Mouse (Mus musculus) B cell, adult 2 months (primary cell): ENCODE data around the gene Ddx46.
"Not testable (repeated sequence)": the region's sequence is repeated elsewhere in the genome, so short reads cannot be mapped to it uniquely, and the experiment has no call there.

ENCODE experiments used
- DNase-seq, 2 experiments: peaks; one replicate each; pipeline ENCODE4 v3.0.0; 2022

Gene Ddx46

DNA sequence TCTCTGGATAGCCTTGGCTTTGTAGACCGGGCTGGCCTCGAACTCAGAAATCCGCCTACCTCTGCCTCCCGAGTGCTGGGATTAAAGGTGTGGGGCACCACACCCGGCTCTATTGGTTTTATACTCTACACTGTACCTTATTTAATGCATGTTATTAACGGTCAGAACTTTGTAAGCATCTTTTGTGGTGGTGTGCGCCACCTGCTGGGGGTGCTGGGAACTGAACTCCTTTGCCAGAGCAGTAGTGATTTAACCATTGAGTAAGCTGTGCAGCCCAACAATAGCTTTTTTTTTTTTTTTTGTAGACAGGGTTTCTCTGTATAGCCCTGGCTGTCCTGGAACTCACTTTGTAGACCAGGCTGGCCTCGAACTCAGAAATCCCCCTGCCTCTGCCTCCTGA is 5.7 kb downstream of the Ddx46 start:
- DNase-seq, result peak; percentile 92 to 94

DNA sequence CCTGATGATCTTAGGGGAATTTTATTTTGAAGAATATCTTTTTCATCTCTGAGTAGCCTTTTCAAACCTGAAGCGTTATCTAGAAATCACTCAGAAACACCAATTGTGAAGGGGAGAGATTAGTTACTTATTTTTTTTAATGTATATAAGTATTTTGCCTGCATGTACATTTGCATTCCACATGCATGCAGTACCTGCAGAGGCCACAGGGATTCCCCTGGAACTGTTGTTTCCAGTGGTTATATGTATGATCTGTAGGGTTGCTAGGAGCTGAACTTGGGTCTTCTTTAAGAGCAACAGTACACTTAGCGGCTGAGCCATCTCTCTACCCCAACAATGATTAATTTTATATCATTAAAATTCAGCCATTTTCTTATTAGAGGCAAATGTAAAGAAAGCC is 9.7 kb downstream of the Ddx46 start:
- DNase-seq, result peak; percentile 60 to 69

DNA sequence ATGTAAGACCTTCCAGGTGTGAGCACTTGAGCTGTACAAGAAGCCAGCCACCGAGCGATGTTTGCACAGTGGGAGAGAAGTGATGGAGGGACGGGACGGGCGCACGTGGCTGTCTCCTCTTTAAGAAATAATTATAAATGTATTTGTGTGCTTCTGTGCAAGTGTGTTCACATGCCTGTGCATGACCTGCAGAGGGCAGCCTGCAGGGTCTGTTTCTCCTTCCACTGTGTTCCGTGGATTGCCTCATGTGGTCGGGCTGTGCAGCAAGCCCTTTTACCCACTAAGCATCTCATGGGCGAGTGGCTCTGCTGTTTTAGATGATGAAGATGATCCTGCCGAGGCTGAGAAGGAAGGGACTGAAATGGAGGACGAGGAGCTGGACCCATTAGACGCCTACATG is 15.3 kb downstream of the Ddx46 start:
- no peak for DNase-seq

DNA sequence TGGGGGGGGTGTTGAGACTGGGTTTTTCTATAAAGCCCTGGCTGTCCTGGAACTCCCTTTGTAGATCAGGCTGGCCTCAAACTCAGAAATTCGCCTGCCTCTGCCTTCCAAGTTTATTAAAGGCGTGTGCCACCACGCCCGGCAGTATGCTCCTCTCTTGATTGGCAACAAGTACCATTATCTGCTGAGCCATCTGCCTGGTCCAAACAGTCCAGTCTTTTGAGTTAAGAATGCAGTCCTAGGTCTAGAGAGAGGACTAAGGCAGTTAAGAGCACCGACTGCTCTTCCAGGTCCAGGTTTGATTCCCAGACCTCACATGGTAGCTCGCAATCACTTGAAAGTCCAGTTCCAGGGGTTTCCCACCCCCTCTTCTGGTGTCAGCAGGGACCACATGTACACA is 16.2 kb downstream of the Ddx46 start:
- no peak for DNase-seq

DNA sequence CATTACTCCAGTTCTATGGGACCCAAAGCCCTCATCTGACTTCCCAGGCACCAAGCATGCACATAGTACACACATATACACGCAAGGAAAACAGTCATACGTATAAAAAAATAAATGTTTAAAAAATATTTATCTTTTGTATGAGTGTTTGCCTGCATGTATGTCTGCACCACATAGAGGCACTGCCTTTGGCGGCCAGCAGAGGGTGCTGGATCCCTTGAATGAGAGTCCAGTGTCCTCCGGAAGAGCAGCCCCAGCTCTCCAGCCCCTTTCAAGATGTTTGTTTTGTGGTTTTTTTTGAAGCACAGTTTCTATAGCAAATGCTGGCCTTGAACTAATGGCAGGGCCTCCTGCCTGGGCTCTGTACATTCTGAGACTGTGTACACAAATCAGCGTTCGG is 33.7 kb downstream of the Ddx46 start:
- peak; percentile 48 to 50 for DNase-seq

DNA sequence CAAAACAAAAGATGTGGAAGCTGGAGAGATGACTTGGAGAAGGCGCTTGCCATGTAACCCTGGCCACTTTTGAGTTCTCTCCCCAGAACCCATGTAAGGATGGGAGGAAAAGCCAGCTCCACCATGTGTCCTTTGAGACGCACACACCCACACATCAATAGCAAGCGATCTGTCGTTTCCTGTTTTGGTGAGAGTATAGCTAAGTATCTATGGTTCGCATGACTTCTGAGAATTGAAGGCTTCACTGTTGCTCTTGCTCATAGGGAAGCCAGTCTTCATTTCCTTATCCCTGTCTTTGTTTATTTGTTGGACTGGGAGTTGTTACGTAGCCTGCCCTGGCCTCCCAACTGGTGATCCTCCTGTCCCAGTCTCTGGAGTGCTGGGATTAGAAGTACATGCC is 37.9 kb downstream of the Ddx46 start:
- no peak for DNase-seq

DNA sequence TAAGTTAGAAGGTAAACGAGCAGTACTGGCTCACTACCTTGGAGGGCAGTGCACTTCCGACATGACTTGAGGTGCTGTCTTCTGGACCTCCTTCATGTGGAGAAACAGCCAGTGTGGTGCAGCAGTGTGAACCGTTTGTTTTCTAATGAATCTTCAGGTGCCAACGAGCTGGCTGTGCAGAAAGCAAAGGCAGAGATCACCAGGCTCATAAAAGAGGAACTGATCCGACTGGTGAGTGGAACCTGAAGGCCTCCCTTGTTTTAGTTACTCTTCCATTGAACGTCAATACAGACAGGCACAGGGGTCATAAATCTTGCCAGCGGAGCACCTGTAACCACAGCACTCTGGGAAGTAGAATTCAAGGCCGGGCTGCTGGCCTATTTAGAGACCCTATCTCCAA is 42.5 kb downstream of the Ddx46 start:
- DNase-seq, result peak; percentile 7 to 11

DNA sequence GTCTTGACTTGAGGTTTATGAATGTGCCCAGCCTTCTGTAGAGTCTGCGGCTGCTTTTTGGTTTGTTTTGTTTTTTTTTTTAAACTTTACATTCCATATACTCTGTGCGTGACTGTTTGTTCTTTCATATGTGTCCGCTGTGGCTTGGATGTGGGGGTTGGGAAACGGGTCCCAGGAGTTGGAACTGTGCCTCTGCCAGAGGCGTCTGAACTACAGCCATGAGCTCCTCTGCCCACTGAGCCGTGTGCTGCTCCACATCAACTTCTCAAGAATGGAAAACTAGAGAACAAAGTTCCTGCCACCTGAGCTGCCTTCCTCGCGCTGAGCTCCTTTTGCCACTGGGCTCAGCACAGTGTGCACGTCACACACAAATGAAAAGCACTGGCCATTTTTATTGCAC is 47.4 kb downstream of the Ddx46 start:
- no peak for DNase-seq

DNA sequence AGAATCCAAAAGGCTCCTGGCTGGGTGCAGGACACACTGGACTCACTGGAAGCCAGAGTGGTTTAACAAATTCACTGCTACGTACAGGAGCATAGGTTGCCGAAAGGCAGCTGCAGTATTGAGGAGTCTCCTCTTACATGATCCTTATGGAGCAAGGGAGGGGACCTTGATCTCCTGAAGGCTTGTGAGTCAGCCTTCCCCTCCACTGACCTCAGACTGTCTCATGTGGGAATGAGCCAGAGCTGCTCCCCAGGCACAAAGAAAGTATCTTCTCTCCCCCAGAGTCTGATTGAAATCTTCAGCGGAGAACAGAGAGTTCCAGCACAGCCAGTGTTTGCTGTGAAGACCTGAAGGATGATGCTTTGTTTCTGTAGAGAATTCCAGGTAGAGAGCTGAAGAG is 48.8 kb downstream of the Ddx46 start:
- no peak for DNase-seq

DNA sequence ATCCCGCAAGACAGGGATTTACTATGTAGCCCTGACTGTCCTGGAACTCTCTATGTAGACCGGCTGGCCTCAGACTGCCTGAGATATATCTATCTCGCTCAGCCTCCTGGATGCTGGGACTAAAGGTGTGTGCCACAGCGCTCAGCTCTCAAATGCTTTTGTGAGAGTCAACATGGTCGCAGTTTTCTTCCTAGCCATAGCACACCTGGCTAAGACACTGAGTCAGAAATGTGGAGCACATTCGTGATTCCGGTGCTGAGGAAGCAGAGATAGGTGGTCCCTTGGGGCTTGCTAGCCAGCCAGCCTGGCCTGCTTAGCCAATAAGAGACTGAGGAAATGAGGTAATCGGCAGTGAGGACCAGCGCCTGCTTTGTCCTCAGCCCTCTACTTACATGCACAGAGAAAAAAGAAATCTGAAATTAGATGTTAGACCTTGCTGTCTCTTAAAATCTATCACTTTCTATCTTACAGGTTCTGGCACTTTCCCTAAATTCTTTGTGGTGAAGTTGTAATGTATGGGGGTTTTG is 51.3 kb downstream of the Ddx46 start:
- DNase-seq, result no peak

DNA sequence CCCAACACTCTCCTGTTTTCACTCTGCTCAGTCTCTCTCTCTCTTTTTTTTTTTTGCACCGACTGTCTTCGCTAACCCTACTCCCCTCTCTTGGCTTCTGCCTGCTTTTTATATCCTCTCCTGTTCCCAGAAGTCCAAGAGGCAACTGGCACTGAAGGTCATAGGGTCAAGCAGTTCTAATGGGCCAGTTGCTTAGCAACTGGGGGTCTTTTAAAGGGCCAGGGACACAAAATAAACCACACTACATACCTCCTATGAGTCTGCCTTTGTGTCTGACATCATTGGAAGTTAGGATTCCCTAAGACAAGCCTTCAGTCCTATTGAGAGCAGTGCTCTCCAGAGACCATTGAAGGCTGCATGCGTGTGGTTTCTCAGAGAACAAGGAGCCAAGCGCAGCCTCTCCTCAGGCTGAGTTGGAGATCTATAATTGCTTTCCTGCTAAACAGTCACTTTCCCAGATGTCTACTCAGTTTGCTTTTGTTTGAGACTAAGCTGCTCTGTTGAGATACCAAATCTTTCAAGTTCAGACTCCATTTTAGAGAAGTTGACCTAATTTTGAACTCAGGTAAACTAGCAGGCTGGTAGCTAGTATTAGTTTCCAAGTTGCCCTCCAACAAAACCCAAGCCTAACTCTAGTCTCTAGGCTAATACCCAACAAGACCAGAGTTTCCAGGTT is 53.2 kb downstream of the Ddx46 start:
- no peak for DNase-seq

DNA sequence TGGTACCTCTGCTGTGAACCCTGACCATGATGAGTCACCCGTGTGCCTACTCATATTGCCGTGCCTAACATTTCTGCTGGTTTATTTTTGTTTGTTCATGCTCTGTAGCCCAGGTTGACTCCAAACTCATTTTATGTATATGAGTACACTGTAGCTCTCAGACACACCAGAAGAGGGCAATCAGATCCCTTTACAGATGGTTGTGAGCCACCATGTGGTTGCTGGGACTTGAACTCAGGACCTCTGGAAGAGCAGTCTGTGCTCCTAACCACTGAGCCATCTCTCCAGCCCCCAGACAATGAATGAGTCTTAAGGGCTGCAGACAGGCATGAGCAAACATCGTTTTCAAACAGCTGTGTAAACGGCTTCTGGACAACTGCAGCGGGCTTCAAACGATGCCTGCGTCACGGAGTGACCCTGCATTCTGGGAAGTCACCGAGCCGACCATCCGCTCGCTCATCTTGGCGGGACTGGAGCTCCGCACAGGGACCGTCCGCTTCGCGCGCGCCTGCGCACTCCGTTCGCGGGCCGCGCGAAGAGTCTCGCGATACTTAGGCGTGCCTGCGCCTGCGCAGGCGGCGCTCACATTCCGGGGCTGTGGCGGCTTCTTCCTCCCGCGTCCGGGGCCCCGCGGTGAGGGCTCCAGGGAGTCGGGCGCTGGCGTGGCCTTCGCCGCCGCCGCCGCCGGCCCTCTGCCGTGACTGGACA is 57.9 kb downstream of the Ddx46 start, which contains the start of gene B230219D22Rik:
Gene B230219D22Rik, plus strand, starts transcription at position 590 of the 708 bp plus-strand sequence.
- DNase-seq, result peak; percentile 89 to 93

DNA sequence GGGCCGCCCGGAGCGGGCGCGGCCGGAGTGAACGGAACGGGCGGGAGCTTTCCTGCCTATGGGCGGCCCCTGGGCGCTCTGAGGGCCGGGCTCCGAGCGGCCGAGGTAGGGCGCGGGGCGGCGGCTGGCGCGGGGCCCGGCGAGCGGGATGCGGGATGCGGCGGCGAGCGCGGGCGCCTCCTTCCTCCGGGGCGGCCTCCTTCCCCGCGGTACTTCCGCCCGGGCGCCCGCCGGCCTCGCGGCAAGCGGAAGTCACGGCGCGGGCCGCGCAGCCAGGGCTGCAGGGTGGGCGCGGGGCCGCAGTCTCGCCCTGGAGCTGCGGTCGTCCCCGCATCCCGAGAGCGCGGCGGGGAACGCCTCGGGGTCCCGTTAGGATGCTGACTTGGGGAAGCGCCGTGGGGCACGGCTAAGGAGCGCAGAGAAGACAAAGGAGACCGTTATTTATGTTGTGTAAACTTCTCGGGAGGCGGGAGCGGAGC is 58.5 kb downstream of the Ddx46 start:
- DNase-seq, result peak in 1 of 2 experiments; percentile 64

DNA sequence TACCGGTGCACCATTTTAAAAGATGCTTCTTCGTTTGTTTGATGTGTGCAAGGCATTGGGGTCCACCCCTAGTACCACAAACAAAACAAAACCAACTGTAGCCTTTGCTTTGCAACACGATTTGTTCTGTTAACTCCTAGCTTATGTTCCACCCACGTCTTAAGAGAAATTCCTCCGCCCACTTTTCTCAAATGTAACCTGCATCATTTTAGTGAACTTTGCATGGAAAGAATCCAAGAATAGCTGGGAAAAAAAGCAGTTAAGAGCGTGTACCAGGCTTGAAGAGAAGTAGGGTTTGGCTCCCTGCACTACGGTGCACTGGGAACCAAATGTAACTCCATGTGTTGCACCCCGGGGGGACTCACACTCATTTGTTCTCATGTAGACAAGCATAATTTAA is 59.3 kb downstream of the Ddx46 start:
- DNase-seq, result peak in 1 of 2 experiments; percentile 9

DNA sequence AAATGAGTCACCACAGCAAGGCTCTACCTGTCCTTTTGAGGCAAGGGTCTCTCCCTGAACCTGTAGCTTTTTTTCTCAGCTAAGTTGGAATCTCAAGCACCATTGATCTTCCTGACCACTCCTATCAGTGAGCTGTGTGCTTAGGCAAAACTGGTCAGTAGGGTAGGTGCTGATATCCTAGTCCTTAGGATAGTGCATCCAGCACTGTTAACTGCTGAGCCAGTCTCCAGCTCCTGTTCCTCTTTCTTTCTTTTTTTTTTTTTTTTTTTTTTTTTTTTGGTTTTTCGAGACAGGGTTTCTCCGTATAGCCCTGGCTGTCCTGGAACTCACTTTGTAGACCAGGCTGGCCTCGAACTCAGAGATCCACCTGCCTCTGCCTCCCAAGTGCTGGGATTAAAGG is 61.2 kb downstream of the Ddx46 start:
- not testable (repeated sequence) for DNase-seq

DNA sequence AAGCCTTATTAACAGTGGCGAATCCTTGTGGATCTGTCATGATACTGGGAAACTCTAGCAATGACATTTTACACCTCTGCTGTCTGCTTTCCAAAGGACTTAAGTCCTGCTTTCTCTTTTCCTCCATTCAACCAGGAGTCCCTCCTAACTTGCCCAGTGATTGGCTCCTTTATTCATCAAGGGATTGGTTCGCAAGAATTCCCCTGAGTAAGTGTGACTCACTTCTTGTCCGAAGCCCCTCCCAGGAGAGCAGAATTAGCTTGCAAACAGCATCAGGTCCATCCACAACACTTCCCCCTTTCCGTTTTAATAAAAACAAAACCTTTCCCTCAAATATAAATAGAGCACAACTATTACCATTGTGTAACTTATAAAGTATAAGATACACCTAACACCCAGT is 69.5 kb downstream of the Ddx46 start:
- no peak for DNase-seq

DNA sequence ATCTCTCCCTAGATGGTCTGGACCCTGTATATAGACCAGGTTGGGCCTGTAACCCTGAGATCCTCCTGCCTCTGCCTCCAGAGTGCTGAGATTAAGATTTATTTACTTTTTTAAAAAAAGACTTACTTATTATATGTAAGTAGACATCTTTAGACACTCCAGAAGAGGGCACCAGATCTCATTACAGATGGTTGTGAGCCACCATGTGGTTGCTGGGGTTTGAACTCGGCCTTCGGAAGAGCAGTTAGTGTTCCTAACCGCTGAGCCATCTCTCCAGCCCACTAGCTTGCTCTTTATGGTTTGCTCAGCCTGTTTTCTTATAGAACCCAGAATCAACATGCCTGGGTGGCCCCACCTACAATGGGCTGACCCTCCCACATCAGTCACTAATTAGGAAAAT is 78.0 kb downstream of the Ddx46 start:
- no peak for DNase-seq

DNA sequence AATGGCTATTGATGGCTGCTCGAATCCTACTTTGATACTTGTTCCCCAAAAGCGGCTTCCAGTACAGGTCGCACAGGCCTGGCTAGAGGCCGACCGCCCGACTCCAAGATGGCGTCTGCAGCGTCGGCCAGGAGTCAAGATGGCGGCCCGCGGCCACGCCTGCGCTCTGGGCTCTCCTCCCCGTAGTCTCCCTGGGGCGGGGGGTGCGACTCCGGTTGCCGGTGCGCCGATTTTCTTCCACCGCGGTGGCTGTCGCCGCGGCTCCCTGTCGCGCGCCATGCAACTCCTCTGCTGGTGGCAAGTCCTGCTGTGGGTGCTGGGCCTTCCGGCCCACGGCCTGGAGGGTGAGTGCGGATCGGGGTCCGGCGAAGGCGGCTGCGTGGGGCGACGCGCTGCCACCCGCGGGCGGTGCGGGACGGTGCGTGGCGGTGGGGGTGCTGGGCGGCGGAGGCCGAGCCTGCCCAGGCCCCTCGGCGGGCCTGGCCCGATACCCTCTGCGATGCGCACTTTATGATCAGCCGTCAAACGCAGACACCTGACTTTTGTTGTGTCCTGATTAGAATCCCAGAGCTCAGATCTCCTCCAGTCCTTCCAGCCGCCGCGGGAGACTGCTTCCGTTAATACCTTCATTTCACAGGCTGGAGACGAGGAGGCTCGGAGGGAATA is 79.8 kb downstream of the Ddx46 start, which contains the start of gene Txndc15:
Gene Txndc15, plus strand, starts transcription at position 150 of the 666 bp plus-strand sequence.
- DNase-seq, result peak; percentile 80 to 83

DNA sequence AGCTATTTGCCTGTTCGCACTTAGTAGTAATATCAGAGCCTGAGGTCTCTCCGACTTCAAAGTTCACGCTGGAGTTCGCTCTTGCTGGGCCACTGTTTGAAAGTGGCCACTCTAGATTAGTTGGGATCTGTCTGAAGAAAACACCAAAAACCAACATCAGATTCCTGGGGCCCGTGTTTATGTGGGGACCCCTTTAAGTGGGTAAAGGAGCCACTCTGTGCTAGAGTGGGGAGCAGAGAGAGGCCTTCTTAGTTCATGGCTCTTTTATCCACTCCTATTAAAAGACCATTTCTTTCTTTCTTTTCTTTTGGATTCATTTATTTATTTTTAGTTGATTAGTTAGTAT is 80.3 kb downstream of the Ddx46 start:
- DNase-seq, result no peak

DNA sequence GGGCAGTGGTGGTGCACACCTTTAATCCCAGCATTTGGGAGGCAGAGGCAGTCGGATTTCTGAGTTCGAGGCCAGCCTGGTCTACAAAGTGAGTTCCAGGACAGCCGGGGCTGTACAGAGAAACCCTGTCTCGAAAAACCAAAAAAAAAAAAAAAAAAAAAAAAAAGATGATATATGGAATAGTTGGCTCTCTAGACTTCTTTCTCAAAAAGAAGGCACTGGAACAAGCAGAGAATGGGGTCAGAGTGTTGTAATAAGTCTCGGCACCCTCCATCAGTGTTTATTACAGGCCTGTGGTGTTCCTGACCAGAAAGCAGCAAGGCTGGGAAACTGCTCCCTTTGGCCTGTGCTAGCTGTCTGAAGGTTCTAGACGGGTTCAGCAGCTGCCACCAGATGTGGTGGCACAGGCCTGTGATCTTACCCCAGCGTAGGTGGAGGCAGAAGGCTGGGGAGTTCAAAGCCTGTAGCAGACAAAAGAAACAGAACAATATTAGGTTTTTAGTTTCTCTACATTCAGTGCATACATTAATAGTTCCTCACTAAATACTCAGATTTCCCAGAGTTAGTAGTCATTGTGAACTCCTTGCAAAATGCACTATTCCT is 81.2 kb downstream of the Ddx46 start:
- no peak for DNase-seq

DNA sequence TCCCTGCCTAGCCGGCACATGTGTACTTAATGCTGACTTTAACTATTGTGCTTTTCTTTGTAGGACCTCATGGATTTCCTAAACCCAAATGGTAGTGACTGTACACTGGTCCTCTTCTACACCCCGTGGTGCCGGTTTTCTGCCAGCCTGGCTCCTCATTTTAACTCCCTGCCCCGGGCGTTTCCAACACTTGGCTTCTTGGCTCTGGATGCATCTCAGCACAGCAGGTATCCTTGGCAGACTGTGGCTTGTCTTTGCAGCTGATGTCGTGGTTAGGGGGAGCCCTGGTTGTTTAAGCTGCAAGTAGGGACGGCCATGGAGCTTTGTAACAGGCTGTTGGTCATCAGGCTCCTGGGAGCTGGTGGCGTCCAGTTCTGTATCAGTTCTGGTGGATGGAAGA is 86.7 kb downstream of the Ddx46 start:
- no peak for DNase-seq

DNA sequence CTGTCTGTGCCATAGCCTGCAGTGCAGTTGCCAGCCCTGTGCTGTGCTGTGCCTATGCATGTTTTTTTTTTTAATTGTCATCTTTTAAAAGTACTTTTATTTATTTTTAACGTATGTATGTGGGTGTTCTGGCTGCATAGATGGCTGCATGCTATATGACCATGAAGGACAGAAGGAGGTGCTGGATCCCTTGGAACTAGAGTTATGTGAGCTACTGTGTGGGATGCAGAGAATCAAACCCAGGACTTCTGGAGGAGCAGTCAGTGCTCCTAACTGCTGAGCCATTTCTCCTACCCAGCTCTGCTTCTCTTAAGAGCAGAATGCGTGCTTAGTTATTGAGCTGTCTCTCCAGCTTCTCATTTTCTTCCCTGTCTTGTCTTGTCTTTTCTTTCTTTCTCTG is 87.2 kb downstream of the Ddx46 start:
- no peak for DNase-seq

DNA sequence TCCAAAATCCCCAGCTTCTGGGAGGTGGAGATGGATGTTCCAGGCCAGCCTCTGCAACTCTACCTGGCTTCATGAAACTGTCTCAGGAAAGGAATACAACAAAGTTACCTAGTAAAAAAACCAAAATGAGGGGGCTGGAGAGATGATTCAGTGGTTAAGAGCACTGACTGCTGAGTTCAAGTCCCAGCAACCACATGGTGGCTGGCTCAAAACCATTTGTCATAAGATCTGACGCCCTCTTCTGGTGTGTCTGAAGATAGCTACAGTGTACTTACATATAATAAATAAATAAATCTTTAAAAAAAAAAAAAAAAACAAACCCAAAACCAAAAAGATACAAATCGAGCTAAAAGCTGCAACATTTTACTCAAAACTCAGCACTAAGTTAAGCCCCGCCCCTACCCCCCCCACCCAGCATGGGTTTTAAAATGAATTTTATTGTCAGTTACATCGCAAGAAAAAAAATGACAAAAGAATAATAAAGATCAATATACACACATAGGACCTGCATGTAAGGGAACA is 91.8 kb downstream of the Ddx46 start:
- peak; percentile 15 to 24 for DNase-seq
